Mouse (Mus musculus) C2C12 (cell line): Measurements from ENCODE around the gene Tmem30a.

Source experiments
- CEBPB ChIP-seq: IDR thresholded peaks from one replicate; pipeline ENCODE4 v1.6.1; 2011; ENCODE audit warnings: low read depth, mild to moderate bottlenecking, control low read depth, moderate library complexity
- CTCF ChIP-seq: IDR thresholded peaks from one replicate; pipeline ENCODE4 v1.5.1; 2011; ENCODE audit not compliant: control insufficient read depth, insufficient read depth, insufficient read length
- MAX ChIP-seq: IDR thresholded peaks from one replicate; pipeline ENCODE4 v1.6.1; 2011; ENCODE audit warnings: mild to moderate bottlenecking, control low read depth
- MYOD1 ChIP-seq: IDR thresholded peaks from one replicate; pipeline ENCODE4 v1.6.1; 2011; ENCODE audit warnings: low read depth; ENCODE audit not compliant: control insufficient read depth, insufficient read length
- USF1 ChIP-seq: IDR thresholded peaks from one replicate; pipeline ENCODE4 v1.6.1; 2011; ENCODE audit warnings: low read depth, mild to moderate bottlenecking, control low read depth, moderate library complexity

- TF ChIP-seq CTCF (no peak), CEBPB (no peak), MAX (no peak), MYOD1 (no peak), USF1 (no peak)
These were observed 48.7 kb upstream of the Tmem30a start for GRCm38 (mm10) chr9:79842028-79842427.
